Mouse (Mus musculus) CD4-positive helper T cell, adult 2 months (primary cell): Measurements from ENCODE around the gene Larp4b.

Experiments
- DNase-seq: peaks from one replicate; pipeline ENCODE4 v3.0.0-alpha.2; 2012; ENCODE audit warnings: low read depth, missing footprints, low spot score

Gene Larp4b

GRCm38 (mm10) chr13:9178270-9178669 is 84.6 kb downstream of the Larp4b start:
- no peak for DNase-seq

- DNase-seq = no peak
These were observed 85.0 kb downstream of the Larp4b start for GRCm38 (mm10) chr13:9178718-9179117.

GRCm38 (mm10) chr13:9180221-9180620 is 86.5 kb downstream of the Larp4b start:
- peak; percentile 61 for DNase-seq

GRCm38 (mm10) chr13:9181106-9181505 is 87.4 kb downstream of the Larp4b start:
- no peak for DNase-seq

GRCm38 (mm10) chr13:9181666-9182264 is 88.1 kb downstream of the Larp4b start:
- peak; percentile 77 for DNase-seq

- DNase-seq = no peak
These were observed 90.6 kb downstream of the Larp4b start for GRCm38 (mm10) chr13:9184281-9184680.

GRCm38 (mm10) chr13:9184716-9185115 is 91.0 kb downstream of the Larp4b start:
- no peak for DNase-seq

- DNase-seq = no peak
These were observed 93.5 kb downstream of the Larp4b start for GRCm38 (mm10) chr13:9187156-9187555.

GRCm38 (mm10) chr13:9187566-9188530 is 94.2 kb downstream of the Larp4b start:
- no peak for DNase-seq

GRCm38 (mm10) chr13:9189481-9189880 is 95.8 kb downstream of the Larp4b start:
- DNase-seq = no peak

- no peak for DNase-seq
These were observed 97.8 kb downstream of the Larp4b start for GRCm38 (mm10) chr13:9191172-9192140.

- no peak for DNase-seq
These were observed 99.2 kb downstream of the Larp4b start for GRCm38 (mm10) chr13:9192797-9193330.

GRCm38 (mm10) chr13:9194656-9195055 is 101.0 kb downstream of the Larp4b start:
- no peak for DNase-seq

GRCm38 (mm10) chr13:9195565-9195964 is 101.9 kb downstream of the Larp4b start:
- no peak for DNase-seq

- DNase-seq = no peak
These were observed 104.4 kb downstream of the Larp4b start for GRCm38 (mm10) chr13:9198106-9198505.

GRCm38 (mm10) chr13:9198728-9199464 is 105.2 kb downstream of the Larp4b start:
- DNase-seq = no peak

- DNase-seq = no peak
These were observed 105.8 kb downstream of the Larp4b start for GRCm38 (mm10) chr13:9199465-9199844.

- no peak for DNase-seq
These were observed 129.2 kb downstream of the Larp4b start for GRCm38 (mm10) chr13:9222761-9223405.
